Mouse (Mus musculus): ENCODE data around the gene AU022252. TPM values are rescaled to one million over a fixed set of nuclear protein-coding genes. Genes with fewer than 3 reads are reported as not detected.

Gene AU022252
- polyA plus RNA-seq, 1 experiment from 2014 or later: 28.1 TPM

GRCm38 (mm10) chr4:119162990-119163389 lies 69.5 kb downstream of the AU022252 start:
- WGBS: 75% methylated on average over 4 of the region's 4 CpGs
- no peak overlapping the region for H3K9ac ChIP-seq (ENCODE audit: low read depth, low read length)
- H3K9me3 ChIP-seq (replicated peaks; ENCODE audit: low read length): no peaks in the 10 kb centered on the region
- H3K36me3 ChIP-seq (ENCODE audit: insufficient read depth, low read length): no peaks in the 10 kb centered on the region
- TF ChIP-seq CTCF (IDR thresholded peaks at IDR 0.05; ENCODE audit: low read depth): peak; percentile 39; the same call in 1 of the 2 replicates
- ATAC-seq (replicated peaks; ENCODE audit: low FRiP score, low read depth) (no peak), DNase-seq (ENCODE audit: low spot score) (no peak)
- no peaks in the 10 kb centered on the region for H3K27me3 ChIP-seq (ENCODE audit: insufficient read depth, low read length)
- H3K4me3 ChIP-seq (replicated peaks; ENCODE audit: low read depth, low read length): no peak overlapping the region
- no peak overlapping the region for H3K27ac ChIP-seq
- no peaks in the 10 kb centered on the region for H3K4me1 ChIP-seq (replicated peaks; ENCODE audit: insufficient read depth, low read length)
- H3K4me2 ChIP-seq (ENCODE audit: low read length): no peak overlapping the region

DNA sequence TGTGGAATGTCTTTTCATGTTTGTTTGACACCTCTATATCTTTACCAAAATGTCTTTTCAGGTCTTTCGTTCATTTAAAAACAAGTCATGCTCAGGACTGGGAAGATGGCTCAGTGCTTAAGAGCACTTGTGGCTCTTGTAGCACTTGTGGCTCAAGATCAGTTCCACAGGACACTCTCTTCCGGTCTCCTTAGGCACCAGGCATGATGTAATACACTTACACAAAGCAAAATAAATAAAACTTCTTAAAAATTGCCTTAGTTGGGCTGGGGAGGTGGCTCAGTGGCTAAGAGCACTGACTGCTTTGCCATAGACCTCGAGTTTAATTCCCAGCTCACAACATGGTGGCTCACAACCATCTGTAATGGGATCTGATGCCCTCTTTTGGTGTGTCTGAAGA lies 71.2 kb downstream of the AU022252 start:
- 78% methylated on average over 3 of the region's 3 CpGs for WGBS
- H3K9me3 ChIP-seq (replicated peaks; ENCODE audit: low read length): no peaks in the 10 kb centered on the region
- H3K27me3 ChIP-seq (ENCODE audit: insufficient read depth, low read length): no peaks in the 10 kb centered on the region

GRCm38 (mm10) chr4:119157891-119158290 lies 74.6 kb downstream of the AU022252 start:
- H3K27ac ChIP-seq: no peak overlapping the region
- H3K4me1 ChIP-seq (replicated peaks; ENCODE audit: insufficient read depth, low read length): no peaks in the 10 kb centered on the region
- H3K4me2 ChIP-seq (ENCODE audit: low read length): no peak overlapping the region
- H3K36me3 ChIP-seq (ENCODE audit: insufficient read depth, low read length): no peaks in the 10 kb centered on the region
- 73% methylated on average over 5 of the region's 5 CpGs for WGBS
- H3K9me3 ChIP-seq (replicated peaks; ENCODE audit: low read length): no peaks in the 10 kb centered on the region
- no peaks in the 10 kb centered on the region for H3K27me3 ChIP-seq (ENCODE audit: insufficient read depth, low read length)
- no peak for TF ChIP-seq CTCF (IDR thresholded peaks at IDR 0.05; ENCODE audit: low read depth)
- DNase-seq (ENCODE audit: low spot score): no peak
- no peak; the same call in 1 of the 2 replicates for ATAC-seq (replicated peaks; ENCODE audit: low FRiP score, low read depth)
- H3K9ac ChIP-seq (ENCODE audit: low read depth, low read length): no peak overlapping the region
- H3K4me3 ChIP-seq (replicated peaks; ENCODE audit: low read depth, low read length): no peak overlapping the region

More for the DNA sequence above, 71.2 kb downstream of the AU022252 start:
- H3K27ac ChIP-seq: no peak overlapping the region
- H3K4me1 ChIP-seq (replicated peaks; ENCODE audit: insufficient read depth, low read length): no peaks in the 10 kb centered on the region
- no peak overlapping the region for H3K4me2 ChIP-seq (ENCODE audit: low read length)
- TF ChIP-seq CTCF (IDR thresholded peaks at IDR 0.05; ENCODE audit: low read depth): no peak
- DNase-seq (ENCODE audit: low spot score): no peak
- no peak for ATAC-seq (replicated peaks; ENCODE audit: low FRiP score, low read depth)
- no peak overlapping the region for H3K4me3 ChIP-seq (replicated peaks; ENCODE audit: low read depth, low read length)
- H3K36me3 ChIP-seq (ENCODE audit: insufficient read depth, low read length): no peaks in the 10 kb centered on the region
- no peak overlapping the region for H3K9ac ChIP-seq (ENCODE audit: low read depth, low read length)

- Histone ChIP-seq H3K36me3 (ENCODE audit: insufficient read depth, low read length) (no peaks in the 10 kb centered on the region), H3K9ac (ENCODE audit: low read depth, low read length) (no peak overlapping the region), H3K27me3 (ENCODE audit: insufficient read depth, low read length) (no peaks in the 10 kb centered on the region), H3K4me1 (replicated peaks; ENCODE audit: insufficient read depth, low read length) (no peaks in the 10 kb centered on the region), H3K9me3 (replicated peaks; ENCODE audit: low read length) (no peaks in the 10 kb centered on the region), H3K4me3 (replicated peaks; ENCODE audit: low read depth, low read length) (no peak overlapping the region), H3K27ac (no peak overlapping the region), H3K4me2 (ENCODE audit: low read length) (no peak overlapping the region)
- ATAC-seq (replicated peaks; ENCODE audit: low FRiP score, low read depth) (no peak), DNase-seq (ENCODE audit: low spot score) (peak; percentile 32)
- TF ChIP-seq CTCF (IDR thresholded peaks at IDR 0.05; ENCODE audit: low read depth): peak; percentile 66
- WGBS: 23% methylated on average over 2 of the region's 2 CpGs
Measured at GRCm38 (mm10) chr4:119157186-119157585, 75.3 kb downstream of the AU022252 start.

Other genes starting within 250 kb of the AU022252 start
- gene Slc2a1, start 124.0 kb downstream of the AU022252 start, polyA plus RNA-seq (2015; fragmentation: Nextera tagmentation; extraction: Ambion mirVana): 57.5 and 58.0 TPM in 2 replicates
- gene Zfp691, start 58.5 kb downstream of the AU022252 start, polyA plus RNA-seq (2015; fragmentation: Nextera tagmentation; extraction: Ambion mirVana): 6.1 and 8.3 TPM in 2 replicates
- 0.29 and 0.31 TPM in 2 replicates for gene Ermap, start 42.7 kb downstream of the AU022252 start, polyA plus RNA-seq (2015; fragmentation: Nextera tagmentation; extraction: Ambion mirVana)
- 138 and 150 TPM in 2 replicates for gene Svbp, start 37.4 kb downstream of the AU022252 start, polyA plus RNA-seq (2015; fragmentation: Nextera tagmentation; extraction: Ambion mirVana)
- gene Tmem269, start 14.5 kb downstream of the AU022252 start, polyA plus RNA-seq (2015; fragmentation: Nextera tagmentation; extraction: Ambion mirVana): 0.14 TPM in 1 of 2 replicates, not detected in the other
- gene P3h1, start 203 bp upstream of the AU022252 start, polyA plus RNA-seq (2015; fragmentation: Nextera tagmentation; extraction: Ambion mirVana): 32.4 and 34.9 TPM in 2 replicates
- gene Cldn19, start 22.7 kb upstream of the AU022252 start, polyA plus RNA-seq (2015; fragmentation: Nextera tagmentation; extraction: Ambion mirVana): 70.2 and 72.5 TPM in 2 replicates
- gene Ybx1, start 61.9 kb upstream of the AU022252 start, polyA plus RNA-seq (2015; fragmentation: Nextera tagmentation; extraction: Ambion mirVana): 606 and 676 TPM in 2 replicates
- 74.6 and 75.7 TPM in 2 replicates for gene Ppih, start 87.8 kb upstream of the AU022252 start, polyA plus RNA-seq (2015; fragmentation: Nextera tagmentation; extraction: Ambion mirVana)
- 6.6 and 7.6 TPM in 2 replicates for gene Ccdc30, start 182.8 kb upstream of the AU022252 start, polyA plus RNA-seq (2015; fragmentation: Nextera tagmentation; extraction: Ambion mirVana)
- 64.5 and 68.0 TPM in 2 replicates for gene Ppcs, start 189.7 kb upstream of the AU022252 start, polyA plus RNA-seq (2015; fragmentation: Nextera tagmentation; extraction: Ambion mirVana)
- 1.6 and 1.7 TPM in 2 replicates for gene Zmynd12, start 190.1 kb upstream of the AU022252 start, polyA plus RNA-seq (2015; fragmentation: Nextera tagmentation; extraction: Ambion mirVana)